Mouse (Mus musculus): ENCODE measurements at regions not wholly inside any gene's neighbourhood (a gene's known extent, or its start where the extent isn't known, plus 50 kb on each side); places are given as distances from the start of the nearest gene placed in this dataset.

DNA sequence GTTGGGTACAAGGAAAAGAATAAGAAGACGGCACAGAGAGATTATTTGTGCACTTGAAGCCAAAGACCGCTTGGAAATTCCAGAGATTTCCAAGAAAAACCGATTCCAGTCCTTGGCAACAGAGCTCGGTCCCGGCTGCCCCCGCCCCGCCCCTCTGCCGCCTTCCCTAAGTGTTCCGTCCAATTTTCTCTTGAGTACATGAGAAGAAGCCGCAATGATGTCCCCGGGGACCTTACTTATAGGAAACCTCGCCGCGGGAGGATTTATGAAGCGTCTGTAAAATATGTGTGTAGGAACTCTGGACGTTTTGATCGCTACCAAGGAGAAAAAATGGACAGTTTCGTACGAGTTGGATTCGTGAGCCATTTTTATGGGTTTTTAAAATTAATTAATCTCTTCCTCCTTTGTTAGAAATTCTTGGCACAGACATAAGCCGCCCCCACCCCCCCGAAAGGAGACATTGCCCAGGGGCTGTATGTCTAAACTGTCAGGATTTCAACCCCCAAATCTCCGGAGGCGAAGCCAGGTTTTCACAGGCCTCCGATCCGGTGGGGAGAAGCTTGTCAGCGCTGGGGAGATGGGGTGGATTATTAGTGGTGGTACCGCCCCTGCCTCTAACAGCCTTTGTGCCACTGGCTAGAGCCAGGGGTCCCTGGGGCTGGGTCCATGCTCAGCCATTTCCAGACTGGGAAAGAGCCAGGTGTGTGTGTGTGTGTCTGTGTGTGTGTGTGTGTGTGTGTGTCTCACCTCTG, 83.1 kb downstream of the 2410131K14Rik start:
- H3K4me2 ChIP-seq (replicated peaks; ENCODE audit: low read depth, low read length): peak overlapping the region; percentile 46
- TF ChIP-seq CTCF (IDR thresholded peaks at IDR 0.05) (no peak), EP300 (IDR thresholded peaks at IDR 0.05) (peak; percentile 44)
- DNase-seq (ENCODE audit: low spot score) (peak; percentile 79), ATAC-seq (peak; percentile 10)
- peaks cover 7% of the 10 kb centered on the region for H3K4me1 ChIP-seq (ENCODE audit: insufficient read depth, low read depth, low read length)
- peak overlapping the region; percentile 10; the same call in 1 of the 2 replicates for H3K4me3 ChIP-seq (ENCODE audit: low read depth, low read length)
- no peaks in the 10 kb centered on the region for H3K9me3 ChIP-seq (ENCODE audit: low read length)
- peaks cover 7% of the 10 kb centered on the region; the same call in 1 of the 2 replicates for H3K27me3 ChIP-seq (replicated peaks; ENCODE audit: insufficient read depth, low read length)
- peak overlapping the region; percentile 65 for H3K27ac ChIP-seq (ENCODE audit: low read length)
- H3K9ac ChIP-seq (replicated peaks; ENCODE audit: low read depth): no peak overlapping the region
- WGBS: 8% methylated on average over 28 of the region's 28 CpGs
- no peaks in the 10 kb centered on the region for H3K36me3 ChIP-seq (ENCODE audit: insufficient read depth, low read length)

DNA sequence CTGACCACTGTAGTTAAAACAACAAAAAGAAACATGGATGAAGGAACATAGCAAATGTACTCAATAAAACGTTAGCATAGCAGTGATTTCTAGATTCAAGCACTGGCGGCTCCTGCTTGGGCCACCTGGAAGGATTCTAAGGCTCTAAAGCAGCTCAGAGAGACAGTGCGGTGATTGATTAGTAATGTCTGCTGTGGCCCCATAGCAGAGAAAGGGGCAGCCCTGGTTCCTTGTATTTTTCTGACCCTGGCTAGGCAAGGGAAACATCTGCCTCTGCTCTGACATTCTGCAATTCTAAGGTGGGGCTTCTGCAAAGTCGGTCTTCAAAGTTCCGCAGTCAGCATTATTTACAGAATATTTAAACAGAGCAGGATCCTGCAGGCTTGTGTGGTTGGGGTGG, 84.1 kb downstream of the 2410131K14Rik start:
- Histone ChIP-seq H3K4me2 (replicated peaks; ENCODE audit: low read depth, low read length) (no peak overlapping the region), H3K4me3 (ENCODE audit: low read depth, low read length) (no peak overlapping the region), H3K9me3 (ENCODE audit: low read length) (no peaks in the 10 kb centered on the region), H3K4me1 (ENCODE audit: insufficient read depth, low read depth, low read length) (peaks cover 7% of the 10 kb centered on the region), H3K27me3 (replicated peaks; ENCODE audit: insufficient read depth, low read length) (peaks cover 7% of the 10 kb centered on the region; the same call in 1 of the 2 replicates), H3K9ac (replicated peaks; ENCODE audit: low read depth) (no peak overlapping the region), H3K36me3 (ENCODE audit: insufficient read depth, low read length) (no peaks in the 10 kb centered on the region), H3K27ac (ENCODE audit: low read length) (0 out of 2 replicates have a peak overlapping the region, but pooled peaks have one; percentile 65)
- WGBS: 53% methylated on average over 5 of the region's 5 CpGs
- peak; percentile 28 for DNase-seq (ENCODE audit: low spot score)
- no peak for ATAC-seq
- TF ChIP-seq EP300 (IDR thresholded peaks at IDR 0.05) (no peak), CTCF (IDR thresholded peaks at IDR 0.05) (no peak)

DNA sequence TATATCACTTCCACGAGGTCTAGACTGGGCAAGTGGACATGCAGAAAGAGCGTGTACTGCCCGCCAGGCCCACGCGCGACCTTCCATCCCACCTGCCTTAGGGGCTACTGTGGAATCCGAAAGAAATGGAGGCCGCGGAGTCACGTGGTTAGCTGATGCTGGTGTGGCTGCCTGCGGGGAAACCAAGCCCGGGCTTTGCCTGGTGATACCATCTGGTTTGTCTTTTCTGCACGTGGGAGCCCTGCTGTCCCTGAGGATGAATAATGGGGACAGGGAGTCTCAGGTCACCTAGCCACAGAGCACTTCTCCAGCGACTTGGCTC, 86.2 kb downstream of the 2410131K14Rik start:
- H3K4me2 ChIP-seq (replicated peaks; ENCODE audit: low read depth, low read length): peak overlapping the region; percentile 60
- TF ChIP-seq EP300 (IDR thresholded peaks at IDR 0.05) (no peak), CTCF (IDR thresholded peaks at IDR 0.05) (no peak)
- H3K4me3 ChIP-seq (ENCODE audit: low read depth, low read length): no peak overlapping the region
- peaks cover 7% of the 10 kb centered on the region; the same call in 1 of the 2 replicates for H3K27me3 ChIP-seq (replicated peaks; ENCODE audit: insufficient read depth, low read length)
- H3K9ac ChIP-seq (replicated peaks; ENCODE audit: low read depth): no peak overlapping the region
- H3K36me3 ChIP-seq (ENCODE audit: insufficient read depth, low read length): no peaks in the 10 kb centered on the region
- 23% methylated on average over 14 of the region's 14 CpGs for WGBS
- peaks cover 7% of the 10 kb centered on the region for H3K4me1 ChIP-seq (ENCODE audit: insufficient read depth, low read depth, low read length)
- DNase-seq (ENCODE audit: low spot score): no peak
- H3K27ac ChIP-seq (ENCODE audit: low read length): 0 out of 2 replicates have a peak overlapping the region, but pooled peaks have one; percentile 26
- peak; percentile 5; the same call in 1 of the 2 replicates for ATAC-seq
- H3K9me3 ChIP-seq (ENCODE audit: low read length): no peaks in the 10 kb centered on the region

DNA sequence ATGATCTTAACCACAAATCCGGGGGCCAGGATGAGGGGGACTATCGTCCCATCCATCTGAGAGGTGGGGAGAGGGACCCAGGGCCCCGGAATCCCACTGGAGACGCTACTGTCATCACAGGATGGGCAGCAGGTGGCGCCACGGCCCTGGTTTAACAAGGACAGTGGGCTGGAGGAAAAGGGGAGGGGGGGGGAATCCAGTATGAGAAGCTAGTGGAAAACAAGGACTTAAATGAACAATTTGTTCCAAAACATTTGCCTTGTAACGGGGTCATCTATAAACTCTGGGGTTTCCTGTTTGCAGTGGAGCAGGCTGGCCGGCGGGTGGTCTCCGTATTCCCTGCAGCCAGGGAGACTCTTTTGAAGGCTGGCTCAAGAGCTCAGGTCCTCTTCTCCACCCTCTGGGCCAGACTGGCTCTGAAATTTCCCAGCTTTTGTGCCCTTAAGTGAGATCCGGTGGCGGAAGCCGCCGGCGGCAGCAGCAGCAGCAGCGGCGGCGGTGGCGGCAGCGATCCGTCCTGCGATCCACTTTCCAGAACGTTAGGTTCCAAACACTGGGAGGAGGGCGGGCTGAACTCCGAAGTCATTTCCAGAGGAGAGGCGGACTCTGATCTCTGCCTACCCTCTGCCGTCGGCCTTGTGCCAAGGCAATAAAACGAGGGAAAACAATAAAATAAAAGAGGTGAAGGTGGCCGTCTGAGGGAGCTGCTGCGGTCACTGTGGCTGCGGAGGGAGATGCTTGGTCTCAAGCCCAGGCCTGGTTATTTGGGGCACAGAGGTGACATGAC, 86.8 kb downstream of the 2410131K14Rik start:
- DNase-seq (ENCODE audit: low spot score): peak; percentile 95
- H3K27ac ChIP-seq (ENCODE audit: low read length): peak overlapping the region; percentile 86
- H3K27me3 ChIP-seq (replicated peaks; ENCODE audit: insufficient read depth, low read length): peaks cover 7% of the 10 kb centered on the region; the same call in 1 of the 2 replicates
- no peaks in the 10 kb centered on the region for H3K36me3 ChIP-seq (ENCODE audit: insufficient read depth, low read length)
- no peaks in the 10 kb centered on the region for H3K9me3 ChIP-seq (ENCODE audit: low read length)
- peak; percentile 77 for ATAC-seq
- 1% methylated on average over 32 of the region's 32 CpGs for WGBS
- TF ChIP-seq CTCF (IDR thresholded peaks at IDR 0.05) (peak; percentile 87), EP300 (IDR thresholded peaks at IDR 0.05) (peak; percentile 96)
- H3K4me3 ChIP-seq (ENCODE audit: low read depth, low read length): peak overlapping the region; percentile 33
- peak overlapping the region; percentile 34; the same call in 1 of the 2 replicates for H3K9ac ChIP-seq (replicated peaks; ENCODE audit: low read depth)
- peak overlapping the region; percentile 60 for H3K4me2 ChIP-seq (replicated peaks; ENCODE audit: low read depth, low read length)
- peaks cover 7% of the 10 kb centered on the region for H3K4me1 ChIP-seq (ENCODE audit: insufficient read depth, low read depth, low read length)

DNA sequence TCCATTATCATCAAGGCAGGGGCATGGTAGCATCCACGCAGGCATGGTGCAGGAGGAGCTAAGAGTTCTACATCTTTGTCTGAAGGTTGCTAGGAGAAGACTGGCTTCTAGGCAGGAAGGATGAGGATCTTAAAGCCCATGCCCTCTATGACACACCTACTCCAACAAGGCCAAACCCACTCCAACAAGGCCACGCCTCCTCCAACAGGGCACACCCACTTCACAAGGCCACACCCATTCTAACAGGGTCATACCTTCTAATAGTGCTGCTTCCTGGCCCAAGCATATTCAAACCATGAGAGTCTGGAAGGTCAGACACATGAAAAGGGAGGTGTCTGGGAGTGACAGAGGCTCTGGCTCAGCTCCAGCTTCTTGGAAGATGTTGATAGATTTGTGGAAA, 89.0 kb downstream of the 2410131K14Rik start:
- no peak overlapping the region for H3K27ac ChIP-seq (ENCODE audit: low read length)
- H3K27me3 ChIP-seq (replicated peaks; ENCODE audit: insufficient read depth, low read length): peaks cover 7% of the 10 kb centered on the region; the same call in 1 of the 2 replicates
- no peaks in the 10 kb centered on the region for H3K36me3 ChIP-seq (ENCODE audit: insufficient read depth, low read length)
- no peak overlapping the region for H3K4me3 ChIP-seq (ENCODE audit: low read depth, low read length)
- DNase-seq (ENCODE audit: low spot score) (no peak), ATAC-seq (no peak)
- WGBS: 76% methylated on average over 2 of the region's 2 CpGs
- no peaks in the 10 kb centered on the region for H3K9me3 ChIP-seq (ENCODE audit: low read length)
- TF ChIP-seq CTCF (IDR thresholded peaks at IDR 0.05) (no peak), EP300 (IDR thresholded peaks at IDR 0.05) (no peak)
- H3K4me2 ChIP-seq (replicated peaks; ENCODE audit: low read depth, low read length): no peak overlapping the region
- H3K9ac ChIP-seq (replicated peaks; ENCODE audit: low read depth): no peak overlapping the region
- H3K4me1 ChIP-seq (ENCODE audit: insufficient read depth, low read depth, low read length): peaks cover 4% of the 10 kb centered on the region

DNA sequence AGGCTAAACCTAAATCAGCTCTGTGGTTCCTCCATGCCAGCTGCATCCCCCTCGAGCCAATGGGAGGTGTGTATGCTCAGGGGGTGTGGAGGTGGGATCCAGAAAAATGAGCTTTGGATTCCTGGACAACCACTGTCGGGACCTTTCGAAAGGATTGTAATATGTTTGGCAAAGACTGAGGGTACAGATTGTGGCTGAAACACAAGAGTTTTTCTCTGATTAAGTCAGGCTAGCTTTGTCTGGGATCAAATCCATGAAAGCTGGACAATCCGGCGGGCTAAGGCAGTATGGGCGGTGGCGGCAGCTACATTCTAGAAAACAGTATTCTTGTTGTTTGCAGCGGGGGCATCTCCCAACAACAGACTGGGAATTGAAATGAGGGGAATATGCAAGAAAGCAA, 93.2 kb downstream of the 2410131K14Rik start:
- no peak for ATAC-seq
- 84% methylated on average over 8 of the region's 8 CpGs for WGBS

More for the DNA sequence above, 93.2 kb downstream of the 2410131K14Rik start:
- no peak overlapping the region for H3K4me2 ChIP-seq (replicated peaks; ENCODE audit: low read depth, low read length)
- DNase-seq (ENCODE audit: low spot score): no peak
- no peaks in the 10 kb centered on the region for H3K27me3 ChIP-seq (replicated peaks; ENCODE audit: insufficient read depth, low read length)
- no peaks in the 10 kb centered on the region for H3K9me3 ChIP-seq (ENCODE audit: low read length)
- no peaks in the 10 kb centered on the region for H3K36me3 ChIP-seq (ENCODE audit: insufficient read depth, low read length)
- no peak for TF ChIP-seq CTCF (IDR thresholded peaks at IDR 0.05)
- no peak for TF ChIP-seq EP300 (IDR thresholded peaks at IDR 0.05)
- H3K4me3 ChIP-seq (ENCODE audit: low read depth, low read length): no peak overlapping the region
- H3K9ac ChIP-seq (replicated peaks; ENCODE audit: low read depth): no peak overlapping the region
- no peak overlapping the region for H3K27ac ChIP-seq (ENCODE audit: low read length)
- H3K4me1 ChIP-seq (ENCODE audit: insufficient read depth, low read depth, low read length): 0 out of 2 replicates have a peak, but pooled peaks cover 3% of the 10 kb centered on the region
